Mouse (Mus musculus) embryonic fibroblast, embryonic 13.5 days (primary cell): ENCODE data around the gene Hcn1.

Source experiments
- CTCF ChIP-seq: IDR thresholded peaks from 2 replicates; pipeline ENCODE4 v1.5.1; 2011; ENCODE audit warnings: mild to moderate bottlenecking, control low read depth, low read length, moderate library complexity, borderline replicate concordance; ENCODE audit not compliant: insufficient read depth
- POLR2A ChIP-seq: IDR thresholded peaks from 2 replicates; pipeline ENCODE4 v1.6.1; 2011; ENCODE audit warnings: low read depth, mild to moderate bottlenecking, control low read depth, low read length, moderate library complexity

GRCm38 (mm10) chr13:117946843-117947242 is 344.7 kb downstream of the Hcn1 start:
- TF ChIP-seq CTCF (no peak), POLR2A (no peak)
